Mouse (Mus musculus) heart, postnatal 0 days (tissue): ENCODE results near the gene Zfyve26.

Experiments
- CTCF ChIP-seq: IDR thresholded peaks from 2 replicates; pipeline ENCODE4 v1.5.1; 2016; ENCODE audit warnings: antibody characterized with exemption, control low read depth, low read depth
- EP300 ChIP-seq: IDR thresholded peaks from 2 replicates; pipeline ENCODE4 v1.6.1; 2016; ENCODE audit warnings: antibody characterized with exemption, low read depth

- TF ChIP-seq EP300 (no peak), CTCF (no peak; the same call in 1 of the 2 replicates)
Measured at GRCm38 (mm10) chr12:79296126-79296816, at the start of gene Zfyve26.
